Mouse (Mus musculus): ENCODE data around the gene Itga1. TPM values are rescaled to one million over a fixed set of nuclear protein-coding genes. Genes with fewer than 3 reads are reported as not detected.

Gene Itga1
- polyA plus RNA-seq, 1 experiment from 2014 or later, result 8.2 TPM

- ATAC-seq (ENCODE audit: low FRiP score, low TSS enrichment) (no peak), DNase-seq (no peak)
- Histone ChIP-seq H3K9me3 (ENCODE audit: control insufficient read depth, low read length) (no peaks in the 10 kb centered on the region), H3K4me3 (replicated peaks; ENCODE audit: low read depth, low read length) (no peak overlapping the region), H3K4me1 (ENCODE audit: control insufficient read depth, insufficient read depth, low read length) (no peaks in the 10 kb centered on the region), H3K27ac (replicated peaks; ENCODE audit: low read depth, low read length) (no peak overlapping the region), H3K36me3 (ENCODE audit: control insufficient read depth, insufficient read depth, low read length) (no peaks in the 10 kb centered on the region), H3K4me2 (ENCODE audit: low read length) (no peak overlapping the region), H3K9ac (replicated peaks; ENCODE audit: low read length) (no peak overlapping the region), H3K27me3 (ENCODE audit: control insufficient read depth, insufficient read depth, low read length) (no peaks in the 10 kb centered on the region)
- 87% methylated on average over 6 of the region's 6 CpGs for WGBS
These were observed 22.6 kb downstream of the Itga1 start for GRCm38 (mm10) chr13:115078997-115079685.

GRCm38 (mm10) chr13:115077346-115078134 is 24.2 kb downstream of the Itga1 start:
- H3K4me2 ChIP-seq (ENCODE audit: low read length), result no peak overlapping the region

GRCm38 (mm10) chr13:115072386-115072785 is 29.4 kb downstream of the Itga1 start:
- no peak overlapping the region for H3K4me3 ChIP-seq (replicated peaks; ENCODE audit: low read depth, low read length)
- no peaks in the 10 kb centered on the region for H3K27me3 ChIP-seq (ENCODE audit: control insufficient read depth, insufficient read depth, low read length)
- no peaks in the 10 kb centered on the region for H3K9me3 ChIP-seq (ENCODE audit: control insufficient read depth, low read length)
- H3K4me2 ChIP-seq (ENCODE audit: low read length), result no peak overlapping the region
- H3K27ac ChIP-seq (replicated peaks; ENCODE audit: low read depth, low read length), result no peak overlapping the region
- DNase-seq (no peak), ATAC-seq (ENCODE audit: low FRiP score, low TSS enrichment) (no peak)
- H3K4me1 ChIP-seq (ENCODE audit: control insufficient read depth, insufficient read depth, low read length), result no peaks in the 10 kb centered on the region
- no peaks in the 10 kb centered on the region for H3K36me3 ChIP-seq (ENCODE audit: control insufficient read depth, insufficient read depth, low read length)
- WGBS, result 96% methylated on average over 6 of the region's 6 CpGs
- no peak overlapping the region for H3K9ac ChIP-seq (replicated peaks; ENCODE audit: low read length)

More at GRCm38 (mm10) chr13:115077346-115078134, 24.2 kb downstream of the Itga1 start:
- no peak overlapping the region for H3K9ac ChIP-seq (replicated peaks; ENCODE audit: low read length)
- no peaks in the 10 kb centered on the region for H3K9me3 ChIP-seq (ENCODE audit: control insufficient read depth, low read length)
- H3K4me1 ChIP-seq (ENCODE audit: control insufficient read depth, insufficient read depth, low read length), result no peaks in the 10 kb centered on the region
- no peak for ATAC-seq (ENCODE audit: low FRiP score, low TSS enrichment)
- no peaks in the 10 kb centered on the region for H3K36me3 ChIP-seq (ENCODE audit: control insufficient read depth, insufficient read depth, low read length)
- H3K27me3 ChIP-seq (ENCODE audit: control insufficient read depth, insufficient read depth, low read length), result no peaks in the 10 kb centered on the region
- WGBS, result 91% methylated on average over 9 of the region's 9 CpGs
- no peak overlapping the region for H3K4me3 ChIP-seq (replicated peaks; ENCODE audit: low read depth, low read length)
- no peak overlapping the region for H3K27ac ChIP-seq (replicated peaks; ENCODE audit: low read depth, low read length)
- no peak for DNase-seq

GRCm38 (mm10) chr13:115071431-115071830 is 30.3 kb downstream of the Itga1 start:
- H3K4me1 ChIP-seq (ENCODE audit: control insufficient read depth, insufficient read depth, low read length), result no peaks in the 10 kb centered on the region
- no peak overlapping the region for H3K9ac ChIP-seq (replicated peaks; ENCODE audit: low read length)
- 94% methylated on average over 3 of the region's 3 CpGs for WGBS
- H3K27ac ChIP-seq (replicated peaks; ENCODE audit: low read depth, low read length), result no peak overlapping the region
- no peak overlapping the region for H3K4me2 ChIP-seq (ENCODE audit: low read length)
- DNase-seq (no peak), ATAC-seq (ENCODE audit: low FRiP score, low TSS enrichment) (no peak)
- H3K4me3 ChIP-seq (replicated peaks; ENCODE audit: low read depth, low read length), result no peak overlapping the region
- no peaks in the 10 kb centered on the region for H3K9me3 ChIP-seq (ENCODE audit: control insufficient read depth, low read length)
- H3K27me3 ChIP-seq (ENCODE audit: control insufficient read depth, insufficient read depth, low read length), result no peaks in the 10 kb centered on the region
- no peaks in the 10 kb centered on the region for H3K36me3 ChIP-seq (ENCODE audit: control insufficient read depth, insufficient read depth, low read length)

- Histone ChIP-seq H3K9me3 (ENCODE audit: control insufficient read depth, low read length) (no peaks in the 10 kb centered on the region), H3K27ac (replicated peaks; ENCODE audit: low read depth, low read length) (no peak overlapping the region), H3K27me3 (ENCODE audit: control insufficient read depth, insufficient read depth, low read length) (no peaks in the 10 kb centered on the region), H3K4me3 (replicated peaks; ENCODE audit: low read depth, low read length) (no peak overlapping the region), H3K4me2 (ENCODE audit: low read length) (no peak overlapping the region), H3K36me3 (ENCODE audit: control insufficient read depth, insufficient read depth, low read length) (no peaks in the 10 kb centered on the region), H3K4me1 (ENCODE audit: control insufficient read depth, insufficient read depth, low read length) (no peaks in the 10 kb centered on the region), H3K9ac (replicated peaks; ENCODE audit: low read length) (no peak overlapping the region)
- no peak for DNase-seq
- WGBS, result 97% methylated on average over 1 of the region's 1 CpGs
- ATAC-seq (ENCODE audit: low FRiP score, low TSS enrichment), result no peak
These were observed 33.8 kb downstream of the Itga1 start for GRCm38 (mm10) chr13:115067968-115068330.

- no peak for DNase-seq
- ATAC-seq (ENCODE audit: low FRiP score, low TSS enrichment), result no peak
- Histone ChIP-seq H3K27ac (replicated peaks; ENCODE audit: low read depth, low read length) (no peak overlapping the region), H3K27me3 (ENCODE audit: control insufficient read depth, insufficient read depth, low read length) (no peaks in the 10 kb centered on the region), H3K9ac (replicated peaks; ENCODE audit: low read length) (no peak overlapping the region), H3K36me3 (ENCODE audit: control insufficient read depth, insufficient read depth, low read length) (no peaks in the 10 kb centered on the region), H3K9me3 (ENCODE audit: control insufficient read depth, low read length) (no peaks in the 10 kb centered on the region), H3K4me2 (ENCODE audit: low read length) (no peak overlapping the region), H3K4me1 (ENCODE audit: control insufficient read depth, insufficient read depth, low read length) (no peaks in the 10 kb centered on the region), H3K4me3 (replicated peaks; ENCODE audit: low read depth, low read length) (no peak overlapping the region)
- WGBS, result 93% methylated on average over 4 of the region's 4 CpGs
These were observed 34.3 kb downstream of the Itga1 start for GRCm38 (mm10) chr13:115067324-115067967.

- Histone ChIP-seq H3K4me2 (ENCODE audit: low read length) (no peak overlapping the region), H3K27ac (replicated peaks; ENCODE audit: low read depth, low read length) (no peak overlapping the region), H3K9me3 (ENCODE audit: control insufficient read depth, low read length) (no peaks in the 10 kb centered on the region), H3K36me3 (ENCODE audit: control insufficient read depth, insufficient read depth, low read length) (no peaks in the 10 kb centered on the region), H3K4me1 (ENCODE audit: control insufficient read depth, insufficient read depth, low read length) (no peaks in the 10 kb centered on the region), H3K27me3 (ENCODE audit: control insufficient read depth, insufficient read depth, low read length) (no peaks in the 10 kb centered on the region), H3K4me3 (replicated peaks; ENCODE audit: low read depth, low read length) (no peak overlapping the region), H3K9ac (replicated peaks; ENCODE audit: low read length) (no peak overlapping the region)
- ATAC-seq (ENCODE audit: low FRiP score, low TSS enrichment) (no peak), DNase-seq (no peak)
- 90% methylated on average over 5 of the region's 5 CpGs for WGBS
These were observed 44.2 kb downstream of the Itga1 start for GRCm38 (mm10) chr13:115057555-115057954.

- DNase-seq (no peak), ATAC-seq (ENCODE audit: low FRiP score, low TSS enrichment) (no peak)
- H3K4me2 ChIP-seq (ENCODE audit: low read length), result no peak overlapping the region
- H3K9me3 ChIP-seq (ENCODE audit: control insufficient read depth, low read length), result no peaks in the 10 kb centered on the region
- no peaks in the 10 kb centered on the region for H3K27me3 ChIP-seq (ENCODE audit: control insufficient read depth, insufficient read depth, low read length)
- H3K4me3 ChIP-seq (replicated peaks; ENCODE audit: low read depth, low read length), result no peak overlapping the region
- no peak overlapping the region for H3K9ac ChIP-seq (replicated peaks; ENCODE audit: low read length)
- H3K4me1 ChIP-seq (ENCODE audit: control insufficient read depth, insufficient read depth, low read length), result no peaks in the 10 kb centered on the region
- 38% methylated on average over 9 of the region's 9 CpGs for WGBS
- H3K36me3 ChIP-seq (ENCODE audit: control insufficient read depth, insufficient read depth, low read length), result no peaks in the 10 kb centered on the region
- H3K27ac ChIP-seq (replicated peaks; ENCODE audit: low read depth, low read length), result no peak overlapping the region
These were observed 47.0 kb downstream of the Itga1 start for GRCm38 (mm10) chr13:115054783-115055182.

Measured in midbrain, embryonic 14.5 days (tissue).